Mouse (Mus musculus) ES-E14 (cell line): ENCODE measurements around the gene Zfp771. TPM values are rescaled to one million over a fixed set of nuclear protein-coding genes. Genes with fewer than 3 reads are reported as not detected.

Experiments used
- DNase-seq: peaks from one replicate; pipeline ENCODE4 v3.0.0-alpha.2; 2013; ENCODE audit warnings: low read depth, low spot score
- H3K27ac ChIP-seq: 2 replicates; pipeline ENCODE4 v1.5.1; 2012; ENCODE audit warnings: low read depth, mild to moderate bottlenecking, low read length, moderate library complexity, mixed read lengths; ENCODE audit not compliant: poor library complexity, insufficient read depth, severe bottlenecking
- H3K36me3 ChIP-seq: 2 replicates; pipeline ENCODE4 v1.6.1; 2012; ENCODE audit warnings: mild to moderate bottlenecking, low read length, moderate library complexity, mixed read lengths; ENCODE audit not compliant: control insufficient read depth, poor library complexity, insufficient read depth, severe bottlenecking
- H3K4me1 ChIP-seq, 2 experiments: fragments of 150-350 bp in 1 of 2; sonication (generic) in 1 of 2; 2 replicates each; pipeline ENCODE4 v1.6.1; 2012; ENCODE audit warnings: low read length in 2 of 2, mild to moderate bottlenecking in 1 of 2, mixed read lengths in 1 of 2; ENCODE audit not compliant: control insufficient read depth in 2 of 2, insufficient read depth in 2 of 2, poor library complexity in 1 of 2
- H3K4me3 ChIP-seq, 2 experiments: fragments of 150-350 bp in 1 of 2; sonication (generic) in 1 of 2; 2 replicates each; pipeline ENCODE4 v1.5.1; 2012; ENCODE audit warnings: low read length in 2 of 2, low read depth in 1 of 2, mild to moderate bottlenecking in 1 of 2, mixed read lengths in 1 of 2; ENCODE audit not compliant: insufficient read depth in 1 of 2, poor library complexity in 1 of 2, severe bottlenecking in 1 of 2
- H3K9ac ChIP-seq: 2 replicates; pipeline ENCODE4 v1.6.1; 2012; ENCODE audit warnings: low read depth, mild to moderate bottlenecking, low read length, mixed read lengths; ENCODE audit not compliant: poor library complexity, insufficient read depth, severe bottlenecking
- H3K9me3 ChIP-seq: fragments of 150-350 bp; sonication (generic); 2 replicates; pipeline ENCODE4 v1.6.1; 2012; ENCODE audit warnings: low read depth, mild to moderate bottlenecking, low read length; ENCODE audit not compliant: control insufficient read depth, insufficient read depth
- CHD2 ChIP-seq: IDR thresholded peaks from 2 replicates; pipeline ENCODE4 v1.6.1; 2014; ENCODE audit warnings: mild to moderate bottlenecking, low read depth, low read length, inconsistent platforms
- HCFC1 ChIP-seq: IDR thresholded peaks from 2 replicates; pipeline ENCODE4 v1.6.1; 2012; ENCODE audit warnings: low read length, inconsistent platforms, borderline replicate concordance; ENCODE audit not compliant: insufficient read depth
- MAFK ChIP-seq: IDR thresholded peaks from 2 replicates; pipeline ENCODE4 v1.6.1; 2014; ENCODE audit warnings: mild to moderate bottlenecking, low read depth, low read length, inconsistent platforms; ENCODE audit not compliant: insufficient read depth
- ZC3H11A ChIP-seq: IDR thresholded peaks from 2 replicates; pipeline ENCODE4 v1.6.1; 2012; ENCODE audit warnings: low read depth, mild to moderate bottlenecking, inconsistent platforms, low read length, borderline replicate concordance
- ZNF384 ChIP-seq: IDR thresholded peaks from 2 replicates; pipeline ENCODE4 v1.6.1; 2012; ENCODE audit warnings: low read depth, low read length, inconsistent platforms
- in situ Hi-C, 2 experiments: fragments of 600-800 bp; cut with MboI; formaldehyde crosslinking; loops; one replicate each; pipeline ENCODE4 v1.15.1; 2025; ENCODE audit warnings: low sequenced_read_pairs in 2 of 2, inconsistent platforms in 1 of 2; ENCODE audit not compliant: unreplicated experiment in 2 of 2
- total RNA-seq: library from RNA; depleted of rRNA; stranded (reverse); fragments of 300-350 nt; gene quantifications from 2 replicates; pipeline ENCODE4 v1.2.3, GENCODE M21; 2012

The Zfp771 gene
- total RNA-seq, 1 experiment: 21.6 TPM

DNA sequence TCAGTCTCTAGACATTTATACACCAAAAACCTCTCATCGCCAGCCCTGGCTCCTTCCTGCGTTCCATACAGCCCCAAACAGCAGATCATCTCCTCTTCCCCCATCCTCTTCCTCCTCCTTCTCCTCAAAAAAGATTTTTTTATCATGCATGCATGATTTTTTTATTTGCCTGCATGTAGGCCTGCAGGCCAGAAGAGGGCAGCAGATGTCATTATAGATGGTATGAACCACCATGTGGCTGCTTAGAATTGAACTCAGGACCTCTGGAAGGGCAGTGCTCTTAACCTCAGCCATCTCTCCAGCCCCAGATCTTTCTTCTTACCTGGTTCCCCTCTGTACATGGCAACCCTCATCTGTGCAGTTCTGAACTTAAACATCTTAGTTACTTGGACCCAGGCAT, 8.3 kb downstream of the Zfp771 start:
- no peaks in the 10 kb centered on the region for H3K4me1 ChIP-seq
- H3K36me3 ChIP-seq: peaks cover 19% of the 10 kb centered on the region
- H3K27ac ChIP-seq: no peak overlapping the region
- in situ Hi-C loops: no loop called here
- no peak for TF ChIP-seq MAFK
- TF ChIP-seq ZNF384: peak; percentile 82
- TF ChIP-seq ZC3H11A: no peak
- no peak overlapping the region for H3K4me3 ChIP-seq
- DNase-seq: no peak
- H3K9ac ChIP-seq: no peak overlapping the region
- H3K9me3 ChIP-seq: no peaks in the 10 kb centered on the region

DNA sequence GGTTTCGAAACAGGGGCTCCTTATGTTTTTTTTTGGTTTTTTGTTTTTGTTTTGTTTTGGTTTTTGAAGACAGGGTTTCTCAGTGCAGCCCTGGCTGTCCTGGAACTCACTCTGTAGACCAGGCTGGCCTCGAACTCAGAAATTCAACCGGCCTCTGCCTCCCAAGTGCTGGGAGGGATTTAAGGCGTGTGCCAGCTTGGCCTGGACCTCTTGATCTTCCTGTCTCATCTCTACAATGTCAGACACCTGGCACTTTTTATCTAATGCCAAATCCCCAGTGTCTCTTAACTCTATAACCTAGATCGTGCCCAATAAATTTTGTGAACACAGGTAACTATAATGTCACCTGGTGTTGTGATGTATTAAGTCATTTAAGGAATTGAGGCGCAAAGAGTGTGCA, 9.3 kb downstream of the Zfp771 start:
- H3K9me3 ChIP-seq: no peaks in the 10 kb centered on the region
- in situ Hi-C loops: no loop called here
- H3K4me3 ChIP-seq: peak overlapping the region; percentile 66 to 68
- TF ChIP-seq ZC3H11A: no peak
- TF ChIP-seq MAFK: no peak
- TF ChIP-seq HCFC1: no peak
- no peak for TF ChIP-seq CHD2
- TF ChIP-seq ZNF384: no peak
- peaks cover 24% of the 10 kb centered on the region for H3K36me3 ChIP-seq
- no peaks in the 10 kb centered on the region for H3K4me1 ChIP-seq
- no peak for DNase-seq
- peak overlapping the region; percentile 70 for H3K9ac ChIP-seq
- H3K27ac ChIP-seq: no peak overlapping the region

DNA sequence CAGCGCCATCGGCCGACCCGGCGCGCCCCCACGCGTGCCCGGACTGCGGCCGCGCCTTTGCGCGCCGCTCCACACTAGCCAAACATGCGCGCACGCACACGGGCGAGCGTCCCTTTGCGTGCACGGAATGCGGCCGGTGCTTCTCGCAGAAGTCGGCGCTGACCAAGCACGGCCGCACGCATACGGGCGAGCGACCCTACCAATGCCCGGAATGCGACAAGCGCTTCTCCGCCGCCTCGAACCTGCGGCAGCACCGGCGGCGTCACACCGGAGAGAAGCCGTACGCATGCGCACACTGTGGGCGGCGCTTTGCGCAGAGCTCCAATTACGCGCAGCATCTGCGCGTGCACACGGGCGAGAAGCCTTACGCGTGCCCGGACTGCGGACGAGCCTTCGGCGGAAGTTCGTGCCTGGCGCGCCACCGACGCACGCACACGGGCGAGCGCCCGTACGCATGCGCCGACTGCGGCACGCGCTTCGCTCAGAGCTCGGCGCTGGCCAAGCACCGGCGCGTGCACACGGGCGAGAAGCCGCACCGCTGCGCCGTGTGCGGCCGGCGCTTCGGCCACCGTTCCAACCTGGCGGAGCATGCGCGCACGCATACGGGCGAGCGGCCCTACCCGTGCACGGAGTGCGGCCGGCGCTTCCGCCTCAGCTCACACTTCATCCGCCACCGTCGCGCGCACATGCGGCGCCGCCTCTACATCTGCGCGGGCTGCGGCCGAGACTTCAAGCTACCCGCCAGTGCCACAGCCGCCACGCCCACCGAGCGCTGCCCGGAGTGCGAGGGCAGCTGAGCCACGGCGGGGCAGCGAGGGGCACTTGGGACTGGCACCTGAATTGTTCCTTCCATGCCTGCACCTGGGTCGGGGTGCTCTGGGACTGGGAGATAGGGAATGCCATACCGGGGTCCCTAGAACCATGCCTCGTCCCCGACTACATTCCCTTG, 10.0 kb downstream of the Zfp771 start:
- peak; percentile 86 for DNase-seq
- H3K4me1 ChIP-seq: no peaks in the 10 kb centered on the region
- no peaks in the 10 kb centered on the region for H3K9me3 ChIP-seq
- H3K36me3 ChIP-seq: peaks cover 29% of the 10 kb centered on the region
- H3K9ac ChIP-seq: peak overlapping the region; percentile 83
- peak overlapping the region; percentile 66 to 77 for H3K4me3 ChIP-seq
- in situ Hi-C loops: no loop called here
- peak overlapping the region; percentile 71 for H3K27ac ChIP-seq
- TF ChIP-seq ZNF384: no peak
- no peak for TF ChIP-seq ZC3H11A
- peak; percentile 25; the same call in 1 of the 2 replicates for TF ChIP-seq HCFC1

DNA sequence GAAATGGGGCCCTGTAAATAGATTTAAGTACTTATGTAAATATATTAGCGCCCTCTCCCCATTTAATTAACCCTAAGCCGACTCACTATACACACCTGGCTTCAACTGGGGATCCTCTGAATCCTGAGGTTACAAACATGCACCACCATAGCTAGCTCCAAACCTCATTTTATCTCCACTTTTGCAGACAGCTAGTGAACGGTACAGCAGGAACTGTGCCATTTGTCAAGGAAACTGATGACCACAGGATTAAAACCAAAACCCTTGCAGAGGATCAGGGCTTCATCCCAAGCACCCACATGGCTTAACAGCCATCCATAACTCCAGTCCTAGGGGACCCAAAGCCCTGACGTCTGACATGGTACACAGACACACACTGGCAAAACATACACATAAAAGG, 10.9 kb downstream of the Zfp771 start:
- H3K36me3 ChIP-seq: peaks cover 27% of the 10 kb centered on the region
- DNase-seq: no peak

DNA sequence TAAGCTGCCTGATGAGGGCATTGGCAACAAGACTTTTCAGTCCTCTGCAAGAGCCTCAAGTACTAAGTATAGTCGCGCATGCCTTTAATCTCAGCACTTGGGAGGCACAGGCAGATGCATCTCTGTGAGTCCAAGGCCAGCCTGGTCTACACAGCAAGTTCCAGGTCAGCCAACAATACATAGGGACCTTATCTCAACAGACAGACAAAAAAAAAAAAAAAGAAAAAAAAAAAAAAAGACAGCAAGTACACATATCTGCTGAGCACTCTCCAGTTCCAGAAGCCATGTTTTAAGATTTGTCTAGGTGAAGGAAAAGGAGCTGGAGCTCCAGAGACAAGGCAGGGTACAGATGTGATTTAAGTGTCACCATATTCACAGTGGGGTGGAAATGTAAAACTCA, 11.9 kb downstream of the Zfp771 start:
- peaks cover 27% of the 10 kb centered on the region for H3K36me3 ChIP-seq
- in situ Hi-C loops: no loop called here
- H3K9me3 ChIP-seq: no peaks in the 10 kb centered on the region
- peaks cover 0 to 1% of the 10 kb centered on the region in 2 experiments; a peak in 1 of 4 replicates for H3K4me1 ChIP-seq
- no peak overlapping the region for H3K9ac ChIP-seq
- no peak overlapping the region for H3K4me3 ChIP-seq
- no peak overlapping the region for H3K27ac ChIP-seq
- no peak for DNase-seq
- TF ChIP-seq ZC3H11A (no peak), HCFC1 (no peak), MAFK (no peak), CHD2 (no peak)

More for the DNA sequence above, 10.9 kb downstream of the Zfp771 start:
- in situ Hi-C loops: no loop called here
- H3K4me3 ChIP-seq: peak overlapping the region; percentile 51 to 77
- H3K9ac ChIP-seq: peak overlapping the region; percentile 83; the same call in 1 of the 2 replicates
- H3K9me3 ChIP-seq: no peaks in the 10 kb centered on the region
- no peak overlapping the region; the same call in 1 of the 2 replicates for H3K27ac ChIP-seq
- no peak for TF ChIP-seq ZNF384
- no peaks in the 10 kb centered on the region for H3K4me1 ChIP-seq
